Mouse (Mus musculus) limb, embryonic 12.5 days (tissue): ENCODE data around the gene Gm49340. TPM values are rescaled to one million over a fixed set of nuclear protein-coding genes. Genes with fewer than 3 reads are reported as not detected.

Experiments used
- polyA plus RNA-seq: library from polyadenylated mRNA; unstranded; fragments of >200 nt; fragmentation: Nextera tagmentation; extraction: Ambion mirVana; gene quantifications from 2 replicates; pipeline ENCODE4 v1.2.1, GENCODE M21; 2016

Gm49340 gene
- polyA plus RNA-seq, 1 experiment from 2014 or later, result not detected

Other genes starting within 250 kb of the Gm49340 start
- 0.64 and 0.65 TPM in 2 replicates for gene Itgae, start 239.2 kb upstream of the Gm49340 start, polyA plus RNA-seq
- gene Haspin, start 191.4 kb upstream of the Gm49340 start, polyA plus RNA-seq, result 19.7 and 21.6 TPM in 2 replicates
- gene P2rx5, start 169.3 kb upstream of the Gm49340 start, polyA plus RNA-seq, result 0.21 and 0.26 TPM in 2 replicates
- gene Emc6, start 152.7 kb upstream of the Gm49340 start, polyA plus RNA-seq, result 99.3 and 101 TPM in 2 replicates
- 211 and 215 TPM in 2 replicates for gene Tax1bp3, start 152.7 kb upstream of the Gm49340 start, polyA plus RNA-seq
- gene Ctns, start 130.7 kb upstream of the Gm49340 start, polyA plus RNA-seq, result 23.4 and 24.9 TPM in 2 replicates
- 1.6 and 2.3 TPM in 2 replicates for gene Shpk, start 130.3 kb upstream of the Gm49340 start, polyA plus RNA-seq
- gene Trpv1, start 95.4 kb upstream of the Gm49340 start, polyA plus RNA-seq, result 0.08 TPM in 1 of 2 replicates, not detected in the other
- gene Trpv3, start 62.4 kb upstream of the Gm49340 start, polyA plus RNA-seq, result 0.05 and 0.11 TPM in 2 replicates
- gene Aspa, start 145 bp upstream of the Gm49340 start, polyA plus RNA-seq, result 0.44 and 0.53 TPM in 2 replicates
- not detected in 2 replicates for gene Spata22, start within 50 bp of the Gm49340 start, polyA plus RNA-seq
- not detected in 2 replicates for gene Olfr20, start 21.0 kb downstream of the Gm49340 start, polyA plus RNA-seq
- not detected in 2 replicates for gene Olfr376, start 41.5 kb downstream of the Gm49340 start, polyA plus RNA-seq
- gene Olfr1, start 69.9 kb downstream of the Gm49340 start, polyA plus RNA-seq, result not detected in 2 replicates
- gene Olfr378, start 98.7 kb downstream of the Gm49340 start, polyA plus RNA-seq, result not detected in 2 replicates
- gene Olfr380, start 127.8 kb downstream of the Gm49340 start, polyA plus RNA-seq, result not detected in 2 replicates
- gene Olfr381, start 161.9 kb downstream of the Gm49340 start, polyA plus RNA-seq, result not detected in 2 replicates
- gene Olfr382, start 187.5 kb downstream of the Gm49340 start, polyA plus RNA-seq, result not detected in 2 replicates